Mouse (Mus musculus) CH12.LX (cell line): ENCODE results near the gene Pnpla2. TPM values are rescaled to one million over a fixed set of nuclear protein-coding genes. Genes with fewer than 3 reads are reported as not detected.

Experiments used
- DNase-seq: peaks from one replicate; pipeline ENCODE4 v3.0.0-alpha.2; 2013; ENCODE audit errors: extremely low read depth
- H3K27ac ChIP-seq: 2 replicates; pipeline ENCODE4 v1.5.1; 2012; ENCODE audit warnings: low read depth, mild to moderate bottlenecking, control low read depth, moderate library complexity; ENCODE audit not compliant: insufficient read depth
- H3K27me3 ChIP-seq: replicated peaks from 2 replicates; pipeline ENCODE3; 2012; ENCODE audit warnings: inconsistent platforms
- H3K36me3 ChIP-seq, 2 experiments: replicated peaks in 1 of 2; 2 replicates each; pipeline versions ENCODE3 to v1.6.1; 2012; ENCODE audit warnings: inconsistent platforms in 1 of 2, low read length in 1 of 2, mild to moderate bottlenecking in 1 of 2, mixed read lengths in 1 of 2, moderate library complexity in 1 of 2; ENCODE audit not compliant: control insufficient read depth in 1 of 2, insufficient read depth in 1 of 2
- H3K4me1 ChIP-seq, 2 experiments: 2 replicates each; pipeline ENCODE4 v1.6.1; 2012; ENCODE audit warnings: inconsistent platforms in 1 of 2, moderate library complexity in 1 of 2; ENCODE audit not compliant: insufficient read depth in 2 of 2, control insufficient read depth in 1 of 2
- H3K4me2 ChIP-seq: 2 replicates; pipeline ENCODE4 v1.6.1; 2012; ENCODE audit warnings: low read depth, mild to moderate bottlenecking, control low read depth; ENCODE audit not compliant: poor library complexity, insufficient read depth, severe bottlenecking
- H3K4me3 ChIP-seq, 3 experiments: fragments of 150-350 bp in 1 of 3; sonication (generic) in 1 of 3; replicated peaks in 1 of 3; 2 replicates each; pipeline versions ENCODE3 to v1.5.1; 2011 to 2012; ENCODE audit warnings: low read depth in 2 of 3, low read length in 2 of 3, mild to moderate bottlenecking in 2 of 3, moderate library complexity in 2 of 3, control low read depth in 1 of 3, improper control_type of control experiment in 1 of 3, inconsistent platforms in 1 of 3, mixed read lengths in 1 of 3; ENCODE audit not compliant: poor library complexity in 1 of 3
- H3K79me2 ChIP-seq: replicated peaks from 2 replicates; pipeline ENCODE4 v1.6.1; 2012; ENCODE audit warnings: mild to moderate bottlenecking, moderate library complexity; ENCODE audit not compliant: control insufficient read depth, poor library complexity, insufficient read depth, severe bottlenecking; ENCODE audit errors: extremely low read depth
- H3K9ac ChIP-seq: 2 replicates; pipeline ENCODE4 v1.6.1; 2012; ENCODE audit warnings: low read depth, mild to moderate bottlenecking, control low read depth, moderate library complexity; ENCODE audit not compliant: insufficient read depth
- H3K9me3 ChIP-seq: replicated peaks from 2 replicates; pipeline ENCODE3; 2012; ENCODE audit warnings: low read length, inconsistent platforms, mixed read lengths
- BHLHE40 ChIP-seq: IDR thresholded peaks from 2 replicates; pipeline ENCODE4 v1.6.1; 2011; ENCODE audit warnings: mild to moderate bottlenecking, low read depth, low read length, improper control_type of control experiment
- CHD1 ChIP-seq: IDR thresholded peaks from 2 replicates; pipeline ENCODE4 v1.6.1; 2012; ENCODE audit warnings: low read depth, low read length, improper control_type of control experiment, inconsistent platforms
- CHD2 ChIP-seq: IDR thresholded peaks from 2 replicates; pipeline ENCODE4 v1.6.1; 2011; ENCODE audit warnings: low read length, improper control_type of control experiment
- CTCF ChIP-seq, 2 experiments: IDR thresholded peaks in 1 of 2; conservative IDR thresholded peaks in 1 of 2; 2 replicates each; pipeline ENCODE4 v1.5.1; 2011 to 2012; ENCODE audit warnings: low read depth in 2 of 2, low read length in 2 of 2, improper control_type of control experiment in 1 of 2, inconsistent platforms in 1 of 2, mild to moderate bottlenecking in 1 of 2, moderate library complexity in 1 of 2
- E2F4 ChIP-seq: IDR thresholded peaks from 2 replicates; pipeline ENCODE4 v1.6.1; 2011; ENCODE audit warnings: low read depth, low read length, improper control_type of control experiment; ENCODE audit not compliant: insufficient replicate concordance
- ELF1 ChIP-seq: IDR thresholded peaks from 2 replicates; pipeline ENCODE4 v1.6.1; 2014; ENCODE audit warnings: low read depth, mild to moderate bottlenecking, inconsistent platforms, low read length, improper control_type of control experiment
- EP300 ChIP-seq: IDR thresholded peaks from 2 replicates; pipeline ENCODE4 v1.6.1; 2011; ENCODE audit warnings: low read length, improper control_type of control experiment
- ETS1 ChIP-seq: conservative IDR thresholded peaks from 2 replicates; pipeline ENCODE4 v1.6.1; 2012; ENCODE audit warnings: low read depth, mild to moderate bottlenecking, inconsistent platforms, low read length, improper control_type of control experiment, moderate library complexity
- GABPA ChIP-seq: IDR thresholded peaks from 2 replicates; pipeline ENCODE4 v1.6.1; 2012; ENCODE audit warnings: low read depth, low read length, improper control_type of control experiment, inconsistent platforms; ENCODE audit not compliant: insufficient replicate concordance
- HCFC1 ChIP-seq: IDR thresholded peaks from 2 replicates; pipeline ENCODE4 v1.6.1; 2012; ENCODE audit warnings: low read depth, mild to moderate bottlenecking, inconsistent platforms, low read length, improper control_type of control experiment
- IRF4 ChIP-seq: IDR thresholded peaks from 2 replicates; pipeline ENCODE4 v1.6.1; 2014; ENCODE audit warnings: low read depth, mild to moderate bottlenecking, inconsistent platforms, low read length, improper control_type of control experiment
- JUN ChIP-seq: IDR thresholded peaks from 2 replicates; pipeline ENCODE4 v1.6.1; 2011; ENCODE audit warnings: low read depth, mild to moderate bottlenecking, low read length, improper control_type of control experiment, moderate library complexity; ENCODE audit not compliant: insufficient read depth
- JUND ChIP-seq: conservative IDR thresholded peaks from 2 replicates; pipeline ENCODE4 v1.6.1; 2011; ENCODE audit warnings: low read depth, low read length, improper control_type of control experiment
- KAT2A ChIP-seq: IDR thresholded peaks from 2 replicates; pipeline ENCODE4 v1.6.1; 2012; ENCODE audit warnings: low read length, improper control_type of control experiment, inconsistent platforms; ENCODE audit not compliant: insufficient replicate concordance
- MAFK ChIP-seq: IDR thresholded peaks from 2 replicates; pipeline ENCODE4 v1.6.1; 2011; ENCODE audit warnings: low read length, improper control_type of control experiment; ENCODE audit not compliant: insufficient replicate concordance
- MAX ChIP-seq: IDR thresholded peaks from 2 replicates; pipeline ENCODE4 v1.6.1; 2011; ENCODE audit warnings: low read length, improper control_type of control experiment
- MAZ ChIP-seq: IDR thresholded peaks from 2 replicates; pipeline ENCODE4 v1.6.1; 2012; ENCODE audit warnings: low read depth, mild to moderate bottlenecking, inconsistent platforms, low read length, improper control_type of control experiment, moderate library complexity
- MEF2A ChIP-seq: IDR thresholded peaks from 2 replicates; pipeline ENCODE4 v1.6.1; 2014; ENCODE audit warnings: low read depth, mild to moderate bottlenecking, inconsistent platforms, low read length, improper control_type of control experiment, borderline replicate concordance
- MXI1 ChIP-seq: IDR thresholded peaks from 2 replicates; pipeline ENCODE4 v1.6.1; 2011; ENCODE audit warnings: mild to moderate bottlenecking, low read depth, low read length, improper control_type of control experiment
- MYC ChIP-seq: IDR thresholded peaks from 2 replicates; pipeline ENCODE4 v1.6.1; 2011; ENCODE audit warnings: low read depth, mild to moderate bottlenecking, improper control_type of control experiment, low read length
- NELFE ChIP-seq: IDR thresholded peaks from 2 replicates; pipeline ENCODE4 v1.6.1; 2011; ENCODE audit warnings: low read depth, low read length, improper control_type of control experiment
- NRF1 ChIP-seq: IDR thresholded peaks from 2 replicates; pipeline ENCODE4 v1.6.1; 2014; ENCODE audit warnings: low read depth, mild to moderate bottlenecking, inconsistent platforms, low read length, improper control_type of control experiment, moderate library complexity
- PAX5 ChIP-seq: IDR thresholded peaks from 2 replicates; pipeline ENCODE4 v1.6.1; 2012; ENCODE audit warnings: low read length, inconsistent platforms, mixed read lengths
- POLR2A ChIP-seq: IDR thresholded peaks from 2 replicates; pipeline ENCODE4 v1.6.1; 2011; ENCODE audit warnings: low read depth, mild to moderate bottlenecking, improper control_type of control experiment, low read length
- POLR2AphosphoS2 ChIP-seq: IDR thresholded peaks from 2 replicates; pipeline ENCODE4 v1.6.1; 2011; ENCODE audit warnings: low read depth, low read length, improper control_type of control experiment
- RAD21 ChIP-seq: IDR thresholded peaks from 2 replicates; pipeline ENCODE4 v1.6.1; 2011; ENCODE audit warnings: low read depth, mild to moderate bottlenecking, low read length, improper control_type of control experiment, moderate library complexity
- RCOR1 ChIP-seq: conservative IDR thresholded peaks from 2 replicates; pipeline ENCODE4 v1.6.1; 2012; ENCODE audit warnings: low read depth, mild to moderate bottlenecking, inconsistent platforms, low read length, improper control_type of control experiment
- SIN3A ChIP-seq: IDR thresholded peaks from 2 replicates; pipeline ENCODE4 v1.6.1; 2012; ENCODE audit warnings: low read length, improper control_type of control experiment, inconsistent platforms
- SMC3 ChIP-seq: IDR thresholded peaks from 2 replicates; pipeline ENCODE4 v1.6.1; 2011; ENCODE audit warnings: low read depth, low read length, improper control_type of control experiment
- TBP ChIP-seq: conservative IDR thresholded peaks from 2 replicates; pipeline ENCODE4 v1.6.1; 2011; ENCODE audit warnings: low read depth, low read length, improper control_type of control experiment
- TCF12 ChIP-seq: IDR thresholded peaks from 2 replicates; pipeline ENCODE4 v1.6.1; 2014; ENCODE audit warnings: low read depth, mild to moderate bottlenecking, inconsistent platforms, low read length, improper control_type of control experiment
- UBTF ChIP-seq: IDR thresholded peaks from 2 replicates; pipeline ENCODE4 v1.6.1; 2012; ENCODE audit warnings: low read depth, mild to moderate bottlenecking, inconsistent platforms, low read length, improper control_type of control experiment, moderate library complexity
- USF1 ChIP-seq: IDR thresholded peaks from 2 replicates; pipeline ENCODE4 v1.6.1; 2014; ENCODE audit warnings: low read depth, mild to moderate bottlenecking, inconsistent platforms, low read length, improper control_type of control experiment
- USF2 ChIP-seq: conservative IDR thresholded peaks from 2 replicates; pipeline ENCODE4 v1.6.1; 2011; ENCODE audit warnings: low read depth, low read length, improper control_type of control experiment
- ZC3H11A ChIP-seq: IDR thresholded peaks from 2 replicates; pipeline ENCODE4 v1.6.1; 2012; ENCODE audit warnings: low read depth, mild to moderate bottlenecking, inconsistent platforms, low read length, improper control_type of control experiment
- ZKSCAN1 ChIP-seq: IDR thresholded peaks from 2 replicates; pipeline ENCODE4 v1.6.1; 2012; ENCODE audit warnings: low read depth, inconsistent platforms, low read length, improper control_type of control experiment, borderline replicate concordance
- ZMIZ1 ChIP-seq: IDR thresholded peaks from 2 replicates; pipeline ENCODE4 v1.6.1; 2012; ENCODE audit warnings: low read depth, mild to moderate bottlenecking, inconsistent platforms, low read length, improper control_type of control experiment
- ZNF384 ChIP-seq: IDR thresholded peaks from 2 replicates; pipeline ENCODE4 v1.6.1; 2012; ENCODE audit warnings: low read depth, low read length, improper control_type of control experiment, inconsistent platforms
- dilution Hi-C: fragments of 300-500 bp; cut with MboI; formaldehyde crosslinking; loops from 2 replicates; pipeline ENCODE4 v1.14.3; 2020; ENCODE audit warnings: low sequenced_read_pairs; ENCODE audit not compliant: extremely low pct_unique_long_range_greater_than_20kb, extremely low pct_ligation_motif_present
- in situ Hi-C: fragments of 300-500 bp; cut with MboI; formaldehyde crosslinking; loops from 3 replicates; pipeline ENCODE4 v1.14.3; 2019; ENCODE audit warnings: low sequenced_read_pairs, low pct_ligation_motif_present, low pct_unique_long_range_greater_than_20kb, mixed read lengths
- polyA plus RNA-seq: library from polyadenylated mRNA; unstranded; fragments of >175 nt; gene quantifications from 2 replicates; pipeline ENCODE4 v1.2.1, GENCODE M21; 2012; ENCODE audit warnings: low read depth; ENCODE audit not compliant: insufficient read length
- total RNA-seq, 2 experiments: library from RNA; depleted of rRNA; stranded (reverse); fragments of 300-350 nt in 1 of 2; fragments of >200 nt in 1 of 2; gene quantifications; 2 replicates each; pipeline ENCODE4 v1.2.3; 2012 to 2014

The Pnpla2 gene
- total and polyA plus RNA-seq, 3 experiments: 2.8 to 29.6 (median 11.7) TPM

GRCm38 (mm10) chr7:141443081-141443821 lies 11.7 kb upstream of the Pnpla2 start:
- H3K79me2 ChIP-seq: peaks cover 17% of the 10 kb centered on the region
- H3K9ac ChIP-seq: peak overlapping the region; percentile 93
- H3K27me3 ChIP-seq: no peaks in the 10 kb centered on the region
- in situ Hi-C loops (no loop called here), dilution Hi-C loops (no loop called here)
- peak overlapping the region; percentile 97 for H3K4me2 ChIP-seq
- no peaks in the 10 kb centered on the region for H3K9me3 ChIP-seq
- H3K27ac ChIP-seq: peak overlapping the region; percentile 36
- peak; percentile 86 for DNase-seq
- peaks cover 38 to 47% of the 10 kb centered on the region in 2 experiments for H3K36me3 ChIP-seq
- peak overlapping the region; percentile 64 to 91 (median 67) for H3K4me3 ChIP-seq
- peaks cover 15 to 43% of the 10 kb centered on the region in 2 experiments for H3K4me1 ChIP-seq
- TF ChIP-seq UBTF (no peak), MAZ (no peak), MYC (peak; percentile 79; the same call in 1 of the 2 replicates), ZNF384 (no peak), ZC3H11A (no peak), BHLHE40 (peak; percentile 43; the same call in 1 of the 2 replicates), JUN (no peak), GABPA (no peak), TBP (0 out of 2 replicates have a peak, but pooled peaks have one; percentile 43), USF2 (no peak), JUND (no peak), NELFE (no peak), CHD1 (peak; percentile 99), CTCF (conservative IDR thresholded peaks at IDR 0.05 in 1 of 2, IDR thresholded peaks at IDR 0.05 in 1 of 2; ENCODE audit: low read depth in 2 of 2, low read length in 2 of 2) (peak; percentile 10 to 74; a peak in 2 of 4 replicates), ETS1 (peak; percentile 31; the same call in 1 of the 2 replicates), PAX5 (no peak), MXI1 (no peak), RAD21 (peak; percentile 53), EP300 (peak; percentile 65; the same call in 1 of the 2 replicates), IRF4 (peak; percentile 54), MAX (peak; percentile 57), SMC3 (peak; percentile 37), E2F4 (no peak), POLR2AphosphoS2 (no peak), RCOR1 (no peak), CHD2 (no peak), KAT2A (no peak), MAFK (no peak), ZMIZ1 (no peak), NRF1 (no peak), MEF2A (peak; percentile 53; the same call in 1 of the 2 replicates), POLR2A (peak; percentile 48; the same call in 1 of the 2 replicates), SIN3A (peak; percentile 56; the same call in 1 of the 2 replicates), ZKSCAN1 (no peak), ELF1 (no peak), USF1 (no peak), HCFC1 (peak; percentile 37), TCF12 (peak; percentile 72; the same call in 1 of the 2 replicates)
